Mouse (Mus musculus): ENCODE measurements at regions not wholly inside any gene's neighbourhood (a gene's known extent, or its start where the extent isn't known, plus 50 kb on each side); places are given as distances from the start of the nearest gene placed in this dataset.
A peak's percentile ranks its signal among the peaks of the same experiment; 100 is the strongest.
"Not testable (repeated sequence)": the region's sequence is repeated elsewhere in the genome, so short reads cannot be mapped to it uniquely, and the experiment has no call there.

- no peak for DNase-seq
Measured at GRCm38 (mm10) chr4:45640713-45641112, 108.4 kb upstream of the Shb start.

GRCm38 (mm10) chr4:45639397-45640034 lies 107.2 kb upstream of the Shb start:
- DNase-seq = no peak

- no peak for DNase-seq
Measured at GRCm38 (mm10) chr4:45638411-45638810, 106.1 kb upstream of the Shb start.

- no peak for DNase-seq
Measured at GRCm38 (mm10) chr4:45631276-45632045, 99.2 kb upstream of the Shb start.

GRCm38 (mm10) chr4:45625633-45626032 lies 93.4 kb upstream of the Shb start:
- DNase-seq = peak; percentile 20

GRCm38 (mm10) chr4:45622017-45622416 lies 89.7 kb upstream of the Shb start:
- no peak for DNase-seq

GRCm38 (mm10) chr4:45617126-45617525 lies 84.9 kb upstream of the Shb start:
- DNase-seq = no peak

GRCm38 (mm10) chr4:45613498-45613897 lies 81.2 kb upstream of the Shb start:
- DNase-seq = not testable (repeated sequence)

- DNase-seq = peak; percentile 33
Measured at GRCm38 (mm10) chr4:45612132-45612531, 79.9 kb upstream of the Shb start.

GRCm38 (mm10) chr4:45610937-45611336 lies 78.7 kb upstream of the Shb start:
- DNase-seq = no peak

- no peak for DNase-seq
Measured at GRCm38 (mm10) chr4:45606578-45606977, 74.3 kb upstream of the Shb start.

GRCm38 (mm10) chr4:45605681-45606080 lies 73.4 kb upstream of the Shb start:
- no peak for DNase-seq

- DNase-seq = no peak
Measured at GRCm38 (mm10) chr4:45604271-45604800, 72.1 kb upstream of the Shb start.

GRCm38 (mm10) chr4:45600520-45600919 lies 68.2 kb upstream of the Shb start:
- DNase-seq = no peak

GRCm38 (mm10) chr4:45593435-45593991 lies 61.2 kb upstream of the Shb start:
- no peak for DNase-seq

- DNase-seq = no peak
Measured at GRCm38 (mm10) chr4:45592766-45593165, 60.5 kb upstream of the Shb start.

- DNase-seq = no peak
Measured at GRCm38 (mm10) chr4:45591405-45592315, 59.4 kb upstream of the Shb start.

GRCm38 (mm10) chr4:45590836-45591235 lies 58.6 kb upstream of the Shb start:
- no peak for DNase-seq

GRCm38 (mm10) chr4:45588322-45588721 lies 56.1 kb upstream of the Shb start:
- no peak for DNase-seq

- no peak for DNase-seq
Measured at GRCm38 (mm10) chr4:45587202-45587601, 54.9 kb upstream of the Shb start.

- DNase-seq = no peak
Measured at GRCm38 (mm10) chr4:45586310-45586709, 54.0 kb upstream of the Shb start.

- DNase-seq = no peak
Measured at GRCm38 (mm10) chr4:45585188-45585820, 53.0 kb upstream of the Shb start.

Data from right cerebral cortex, postnatal 4 days (tissue).